Mouse (Mus musculus): Measurements from ENCODE around the gene Grik4. TPM values are rescaled to one million over a fixed set of nuclear protein-coding genes. Genes with fewer than 3 reads are reported as not detected.

The Grik4 gene
- polyA plus RNA-seq, 1 experiment, result 0.17 TPM

GRCm38 (mm10) chr9:42673385-42674016, 270.8 kb downstream of the Grik4 start:
- no peaks in the 10 kb centered on the region for H3K36me3 ChIP-seq (replicated peaks; ENCODE audit: low read length)
- no peak overlapping the region for H3K4me3 ChIP-seq (replicated peaks)
- no peaks in the 10 kb centered on the region for H3K4me1 ChIP-seq
- peaks cover 19% of the 10 kb centered on the region for H3K27me3 ChIP-seq (replicated peaks)
- no peaks in the 10 kb centered on the region for H3K9me3 ChIP-seq
- TF ChIP-seq GATA1 (IDR thresholded peaks at IDR 0.05; ENCODE audit: borderline replicate concordance, low read length) (no peak), FLI1 (IDR thresholded peaks at IDR 0.05; ENCODE audit: low read length) (no peak)

- Histone ChIP-seq H3K4me3 (replicated peaks) (no peak overlapping the region), H3K9me3 (no peaks in the 10 kb centered on the region), H3K36me3 (replicated peaks; ENCODE audit: low read length) (no peaks in the 10 kb centered on the region), H3K27me3 (replicated peaks) (peaks cover 19% of the 10 kb centered on the region), H3K4me1 (no peaks in the 10 kb centered on the region)
- TF ChIP-seq GATA1 (IDR thresholded peaks at IDR 0.05; ENCODE audit: borderline replicate concordance, low read length) (no peak), FLI1 (IDR thresholded peaks at IDR 0.05; ENCODE audit: low read length) (no peak)
Measured at GRCm38 (mm10) chr9:42672982-42673381, 271.3 kb downstream of the Grik4 start.

- TF ChIP-seq GATA1 (IDR thresholded peaks at IDR 0.05; ENCODE audit: borderline replicate concordance, low read length) (no peak), FLI1 (IDR thresholded peaks at IDR 0.05; ENCODE audit: low read length) (no peak)
- H3K27me3 ChIP-seq (replicated peaks), result peaks cover 22% of the 10 kb centered on the region
- H3K4me3 ChIP-seq (replicated peaks), result no peak overlapping the region
- no peaks in the 10 kb centered on the region for H3K9me3 ChIP-seq
- no peaks in the 10 kb centered on the region for H3K4me1 ChIP-seq
- H3K36me3 ChIP-seq (replicated peaks; ENCODE audit: low read length), result no peaks in the 10 kb centered on the region
Measured at GRCm38 (mm10) chr9:42670619-42671018, 273.7 kb downstream of the Grik4 start.

- no peaks in the 10 kb centered on the region for H3K4me1 ChIP-seq
- peaks cover 7% of the 10 kb centered on the region for H3K27me3 ChIP-seq (replicated peaks)
- peaks cover 11% of the 10 kb centered on the region for H3K9me3 ChIP-seq
- no peaks in the 10 kb centered on the region for H3K36me3 ChIP-seq (replicated peaks; ENCODE audit: low read length)
- TF ChIP-seq FLI1 (IDR thresholded peaks at IDR 0.05; ENCODE audit: low read length) (no peak), GATA1 (IDR thresholded peaks at IDR 0.05; ENCODE audit: borderline replicate concordance, low read length) (no peak)
- no peak overlapping the region for H3K4me3 ChIP-seq (replicated peaks)
Measured at GRCm38 (mm10) chr9:42661481-42661880, 282.8 kb downstream of the Grik4 start.

GRCm38 (mm10) chr9:42652756-42653155, 291.5 kb downstream of the Grik4 start:
- H3K27me3 ChIP-seq (replicated peaks), result no peaks in the 10 kb centered on the region
- no peaks in the 10 kb centered on the region for H3K36me3 ChIP-seq (replicated peaks; ENCODE audit: low read length)
- no peak for TF ChIP-seq FLI1 (IDR thresholded peaks at IDR 0.05; ENCODE audit: low read length)
- no peak for TF ChIP-seq GATA1 (IDR thresholded peaks at IDR 0.05; ENCODE audit: borderline replicate concordance, low read length)
- H3K4me3 ChIP-seq (replicated peaks), result no peak overlapping the region
- no peaks in the 10 kb centered on the region for H3K4me1 ChIP-seq
- no peaks in the 10 kb centered on the region for H3K9me3 ChIP-seq

- no peak for TF ChIP-seq FLI1 (IDR thresholded peaks at IDR 0.05; ENCODE audit: low read length)
- H3K9me3 ChIP-seq, result no peaks in the 10 kb centered on the region
- H3K4me3 ChIP-seq (replicated peaks), result no peak overlapping the region
- H3K4me1 ChIP-seq, result no peaks in the 10 kb centered on the region
- H3K27me3 ChIP-seq (replicated peaks), result no peaks in the 10 kb centered on the region
- H3K36me3 ChIP-seq (replicated peaks; ENCODE audit: low read length), result no peaks in the 10 kb centered on the region
Measured at GRCm38 (mm10) chr9:42652309-42652708, 292.0 kb downstream of the Grik4 start.

- no peak overlapping the region for H3K4me3 ChIP-seq (replicated peaks)
- TF ChIP-seq FLI1 (IDR thresholded peaks at IDR 0.05; ENCODE audit: low read length), result no peak
- no peak for TF ChIP-seq GATA1 (IDR thresholded peaks at IDR 0.05; ENCODE audit: borderline replicate concordance, low read length)
- H3K27me3 ChIP-seq (replicated peaks), result peaks cover 2% of the 10 kb centered on the region
Measured at GRCm38 (mm10) chr9:42649872-42650271, 294.4 kb downstream of the Grik4 start.

GRCm38 (mm10) chr9:42648051-42648450, 296.2 kb downstream of the Grik4 start:
- TF ChIP-seq GATA1 (IDR thresholded peaks at IDR 0.05; ENCODE audit: borderline replicate concordance, low read length), result no peak
- TF ChIP-seq FLI1 (IDR thresholded peaks at IDR 0.05; ENCODE audit: low read length), result no peak
- no peaks in the 10 kb centered on the region for H3K4me1 ChIP-seq
- no peaks in the 10 kb centered on the region for H3K36me3 ChIP-seq (replicated peaks; ENCODE audit: low read length)
- no peak overlapping the region for H3K4me3 ChIP-seq (replicated peaks)
- H3K27me3 ChIP-seq (replicated peaks), result peaks cover 2% of the 10 kb centered on the region
- peaks cover 22% of the 10 kb centered on the region for H3K9me3 ChIP-seq

More at GRCm38 (mm10) chr9:42649872-42650271, 294.4 kb downstream of the Grik4 start:
- Histone ChIP-seq H3K4me1 (no peaks in the 10 kb centered on the region), H3K9me3 (peaks cover 15% of the 10 kb centered on the region), H3K36me3 (replicated peaks; ENCODE audit: low read length) (no peaks in the 10 kb centered on the region)

GRCm38 (mm10) chr9:42647596-42647995, 296.7 kb downstream of the Grik4 start:
- Histone ChIP-seq H3K36me3 (replicated peaks; ENCODE audit: low read length) (no peaks in the 10 kb centered on the region), H3K4me3 (replicated peaks) (no peak overlapping the region), H3K9me3 (peaks cover 25% of the 10 kb centered on the region), H3K27me3 (replicated peaks) (peaks cover 2% of the 10 kb centered on the region), H3K4me1 (no peaks in the 10 kb centered on the region)
- TF ChIP-seq FLI1 (IDR thresholded peaks at IDR 0.05; ENCODE audit: low read length) (no peak), GATA1 (IDR thresholded peaks at IDR 0.05; ENCODE audit: borderline replicate concordance, low read length) (no peak)

- H3K9me3 ChIP-seq, result peaks cover 32% of the 10 kb centered on the region
- H3K4me1 ChIP-seq, result no peaks in the 10 kb centered on the region
- H3K4me3 ChIP-seq (replicated peaks), result no peak overlapping the region
- TF ChIP-seq GATA1 (IDR thresholded peaks at IDR 0.05; ENCODE audit: borderline replicate concordance, low read length) (no peak), FLI1 (IDR thresholded peaks at IDR 0.05; ENCODE audit: low read length) (no peak)
- no peaks in the 10 kb centered on the region for H3K36me3 ChIP-seq (replicated peaks; ENCODE audit: low read length)
- H3K27me3 ChIP-seq (replicated peaks), result peaks cover 2% of the 10 kb centered on the region
Measured at GRCm38 (mm10) chr9:42646821-42647220, 297.5 kb downstream of the Grik4 start.
